Mouse (Mus musculus) heart, embryonic 11.5 days (tissue): ENCODE data around the gene Fndc7. TPM values are rescaled to one million over a fixed set of nuclear protein-coding genes. Genes with fewer than 3 reads are reported as not detected.

Source experiments
- ATAC-seq: fragments of 200-750 bp; cut with Nextera tagmentation; replicated peaks from 2 replicates; pipeline ENCODE4 v1.8.0; 2017; ENCODE audit warnings: moderate library complexity; ENCODE audit not compliant: insufficient number of reproducible peaks, low FRiP score, low TSS enrichment
- H3K27ac ChIP-seq: fragments of 300-500 bp; sonication (generic); 2 replicates; pipeline ENCODE4 v1.5.1; 2014; ENCODE audit warnings: mild to moderate bottlenecking, low read depth, low read length
- H3K27me3 ChIP-seq: fragments of 300-500 bp; sonication (generic); 2 replicates; pipeline ENCODE4 v1.6.1; 2014; ENCODE audit warnings: mild to moderate bottlenecking, low read length, mixed read lengths; ENCODE audit not compliant: control insufficient read depth, insufficient read depth
- H3K36me3 ChIP-seq: fragments of 300-500 bp; sonication (generic); 2 replicates; pipeline ENCODE4 v1.6.1; 2014; ENCODE audit warnings: mild to moderate bottlenecking, low read length, moderate library complexity, mixed read lengths; ENCODE audit not compliant: control insufficient read depth, insufficient read depth
- H3K4me1 ChIP-seq: fragments of 300-500 bp; sonication (generic); 2 replicates; pipeline ENCODE4 v1.6.1; 2014; ENCODE audit warnings: low read length; ENCODE audit not compliant: control insufficient read depth, insufficient read depth
- H3K4me2 ChIP-seq: fragments of 300-500 bp; sonication (generic); 2 replicates; pipeline ENCODE4 v1.6.1; 2014; ENCODE audit warnings: mild to moderate bottlenecking, moderate library complexity
- H3K4me3 ChIP-seq: fragments of 300-500 bp; sonication (generic); 2 replicates; pipeline ENCODE4 v1.5.1; 2014; ENCODE audit warnings: low read depth, low read length
- H3K9ac ChIP-seq: fragments of 300-500 bp; sonication (generic); 2 replicates; pipeline ENCODE4 v1.6.1; 2014; ENCODE audit warnings: mild to moderate bottlenecking, low read depth, low read length, moderate library complexity
- H3K9me3 ChIP-seq: fragments of 300-500 bp; sonication (generic); replicated peaks from 2 replicates; pipeline ENCODE4 v1.6.1; 2016; ENCODE audit warnings: low read length; ENCODE audit not compliant: control insufficient read depth
- WGBS: fragments of 180-500 bp; shearing (Covaris S2); extraction: QIAGEN DNeasy Blood & Tissue Kit; methylation state at CpG from one replicate; pipeline ENCODE4 v1.1.7; 2014; ENCODE audit not compliant: insufficient replicate concordance; 5-methylcytosine and 5-hydroxymethylcytosine counted together
- polyA plus RNA-seq: library from polyadenylated mRNA; unstranded; fragments of >200 nt; fragmentation: Nextera tagmentation; extraction: Ambion mirVana; gene quantifications from 2 replicates; pipeline ENCODE4 v1.2.1, GENCODE M21; 2014

Fndc7 gene
- polyA plus RNA-seq, 1 experiment from 2014 or later, result not detected

DNA sequence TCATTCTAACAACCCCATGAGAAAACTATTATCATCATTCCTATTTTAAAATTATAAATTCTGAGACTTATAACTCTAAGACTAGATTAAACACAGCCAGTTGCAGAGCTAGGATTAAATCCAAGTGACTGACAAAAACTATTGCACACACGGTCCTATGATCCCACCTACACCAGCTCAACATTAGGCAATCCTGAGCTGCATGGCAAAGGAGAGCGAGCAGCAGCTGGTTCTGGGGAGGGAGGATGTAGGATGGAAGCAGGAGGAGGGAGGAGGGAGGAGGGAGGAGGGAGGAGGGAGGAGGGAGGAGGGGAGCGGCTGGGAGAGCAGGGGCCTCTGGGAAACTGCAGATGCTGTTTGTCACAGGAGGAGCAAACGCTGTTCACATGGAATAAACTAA, 74.2 kb downstream of the Fndc7 start:
- Histone ChIP-seq H3K27ac (no peak overlapping the region), H3K9me3 (no peaks in the 10 kb centered on the region), H3K36me3 (peaks cover 9% of the 10 kb centered on the region; the same call in 1 of the 2 replicates), H3K4me2 (no peak overlapping the region), H3K27me3 (no peaks in the 10 kb centered on the region), H3K4me1 (no peaks in the 10 kb centered on the region), H3K4me3 (no peak overlapping the region), H3K9ac (no peak overlapping the region)
- no peak for ATAC-seq
- 63% methylated on average over 4 of the region's 4 CpGs for WGBS

DNA sequence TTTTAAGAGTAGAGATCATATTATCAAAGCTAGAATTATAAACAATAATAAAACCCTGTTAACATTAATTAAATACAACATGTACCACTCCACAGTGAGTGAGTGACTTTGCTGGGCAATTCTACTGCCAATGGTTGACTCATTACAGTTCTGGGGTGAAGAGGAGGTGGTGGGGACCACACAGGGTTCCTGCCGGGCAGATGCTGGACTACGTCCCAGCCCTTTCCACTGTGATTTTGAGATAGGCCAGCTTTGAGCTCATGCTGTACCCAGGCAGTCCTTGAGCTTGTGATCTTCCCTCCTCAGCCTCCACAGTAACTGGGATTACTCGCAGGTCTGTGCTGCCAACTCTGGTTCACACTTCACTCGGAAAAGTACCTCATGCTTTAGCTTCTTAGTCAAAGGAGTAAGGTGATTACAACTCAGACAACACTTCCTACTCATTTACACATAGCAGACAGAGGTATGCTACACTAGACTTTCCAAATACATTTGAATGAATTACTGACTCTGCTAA, 79.0 kb downstream of the Fndc7 start:
- H3K36me3 ChIP-seq, result peaks cover 8% of the 10 kb centered on the region
- H3K9ac ChIP-seq, result no peak overlapping the region
- WGBS, result 73% methylated on average over 4 of the region's 4 CpGs
- no peak overlapping the region for H3K27ac ChIP-seq
- H3K4me2 ChIP-seq, result no peak overlapping the region
- no peak overlapping the region for H3K4me3 ChIP-seq
- H3K4me1 ChIP-seq, result no peaks in the 10 kb centered on the region
- H3K27me3 ChIP-seq, result no peaks in the 10 kb centered on the region
- ATAC-seq, result no peak
- no peaks in the 10 kb centered on the region for H3K9me3 ChIP-seq

DNA sequence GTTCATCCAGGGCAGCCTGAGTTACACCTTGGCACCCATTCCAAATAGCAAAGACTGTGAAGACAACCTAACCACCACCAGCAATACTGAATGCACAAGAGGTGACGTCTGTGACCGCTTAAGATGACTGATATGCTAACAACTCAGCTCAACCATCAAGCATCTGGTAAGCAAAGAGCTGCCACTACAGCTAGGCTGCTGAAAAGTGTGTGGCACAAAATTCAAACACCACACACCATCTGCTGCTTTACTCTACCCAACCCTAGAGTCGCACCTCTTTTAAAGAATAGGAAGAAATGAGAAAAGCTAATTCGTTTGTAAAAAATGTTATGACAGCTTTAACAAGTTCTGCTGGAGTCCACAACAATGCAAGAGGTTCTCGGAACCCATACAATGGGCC, 84.2 kb downstream of the Fndc7 start:
- H3K9me3 ChIP-seq, result no peaks in the 10 kb centered on the region
- no peak overlapping the region for H3K27ac ChIP-seq
- no peak for ATAC-seq
- H3K4me3 ChIP-seq, result no peak overlapping the region
- H3K4me1 ChIP-seq, result no peaks in the 10 kb centered on the region
- 73% methylated on average over 5 of the region's 5 CpGs for WGBS
- no peaks in the 10 kb centered on the region for H3K27me3 ChIP-seq
- peaks cover 13% of the 10 kb centered on the region for H3K36me3 ChIP-seq
- H3K4me2 ChIP-seq, result no peak overlapping the region
- H3K9ac ChIP-seq, result no peak overlapping the region

Other genes starting within 250 kb of the Fndc7 start
- 50.0 and 50.1 TPM in 2 replicates for gene Clcc1, start 236.1 kb downstream of the Fndc7 start, polyA plus RNA-seq
- gene Gpsm2, start 167.7 kb downstream of the Fndc7 start, polyA plus RNA-seq, result 27.2 and 31.3 TPM in 2 replicates
- not detected in 2 replicates for gene Aknad1, start 150.3 kb downstream of the Fndc7 start, polyA plus RNA-seq
- gene Stxbp3, start 49.5 kb downstream of the Fndc7 start, polyA plus RNA-seq, result 27.8 and 29.2 TPM in 2 replicates
- 53.8 and 56.4 TPM in 2 replicates for gene Prpf38b, start 21.7 kb upstream of the Fndc7 start, polyA plus RNA-seq
- gene Henmt1, start 49.9 kb upstream of the Fndc7 start, polyA plus RNA-seq, result 0.16 and 0.41 TPM in 2 replicates
- not detected in 2 replicates for gene Gm9857, start 50.4 kb upstream of the Fndc7 start, polyA plus RNA-seq
- 6.7 and 7.9 TPM in 2 replicates for gene Fam102b, start 137.6 kb upstream of the Fndc7 start, polyA plus RNA-seq
- not detected in 2 replicates for gene Slc25a54, start 190.5 kb upstream of the Fndc7 start, polyA plus RNA-seq
- 38.1 and 50.5 TPM in 2 replicates for gene Slc25a24, start 233.1 kb upstream of the Fndc7 start, polyA plus RNA-seq